Comparison of ENCODE assay signal across 8 mouse cellular contexts in the genomic region with DNA sequence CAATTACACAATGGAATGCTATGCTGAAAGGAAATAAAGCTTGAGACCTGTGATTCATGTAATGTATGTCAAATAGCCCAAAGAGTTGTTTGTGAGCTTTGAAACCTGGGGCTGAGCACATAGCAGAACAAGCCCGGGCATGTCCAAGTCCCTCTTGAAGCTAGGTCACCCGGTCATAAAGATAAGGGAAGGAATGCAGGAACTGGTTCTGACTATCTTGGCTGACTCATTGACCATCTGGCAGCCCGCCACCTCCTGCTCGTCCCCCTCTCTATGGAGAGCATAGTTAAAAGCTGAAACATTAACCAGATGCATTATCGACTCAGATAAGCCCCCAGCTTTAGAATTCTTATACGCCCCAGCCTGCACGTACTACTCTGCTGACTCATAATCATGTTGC.
DNase-seq lines count a peak whose midpoint lies in the region; ATAC-seq and TF ChIP-seq lines count a peak whose summit lies in the region.
"Not testable (repeated sequence)": the region's sequence is repeated elsewhere in the genome, so short reads cannot be mapped to it uniquely, and the experiment has no call there.

No protein-coding gene starts in this region.

- not testable (repeated sequence) for H3K36me3 ChIP-seq in heart, embryonic 10.5 days; heart, postnatal 0 days (replicated peaks; ENCODE audit: control insufficient read depth, insufficient read depth, low read length); intestine, postnatal 0 days (ENCODE audit: control insufficient read depth, insufficient read depth); stomach, embryonic 15.5 days

- not testable (repeated sequence) for H3K9me3 ChIP-seq in heart, embryonic 10.5 days; heart, postnatal 0 days (replicated peaks; ENCODE audit: control insufficient read depth, low read length); intestine, postnatal 0 days (ENCODE audit: control insufficient read depth); stomach, embryonic 15.5 days

- H3K27me3 ChIP-seq in heart, embryonic 10.5 days (ENCODE audit: insufficient read depth, poor library complexity, severe bottlenecking); heart, postnatal 0 days (ENCODE audit: control insufficient read depth, insufficient read depth, low read length); intestine, postnatal 0 days (replicated peaks; ENCODE audit: control insufficient read depth, insufficient read depth, low read length); stomach, embryonic 15.5 days (replicated peaks): not testable (repeated sequence)

- peak; percentile 85 for ATAC-seq in heart, postnatal 0 days (ENCODE audit: insufficient read depth, low read depth)
- peak; percentile 61 for ATAC-seq in intestine, postnatal 0 days
- ATAC-seq in stomach, embryonic 15.5 days (ENCODE audit: insufficient read depth, low FRiP score, low read depth), result peak; percentile 39; the same call in 1 of the 2 replicates

- peak; percentile 76; the same call in 1 of the 2 replicates for TF ChIP-seq EP300 in heart, postnatal 0 days (IDR thresholded peaks at IDR 0.05; ENCODE audit: low read depth)

- H3K4me1 ChIP-seq in heart, embryonic 10.5 days; heart, postnatal 0 days (ENCODE audit: control insufficient read depth, insufficient read depth); intestine, postnatal 0 days (replicated peaks; ENCODE audit: control insufficient read depth, insufficient read depth, low read length); stomach, embryonic 15.5 days: not testable (repeated sequence)

- H3K27ac ChIP-seq in heart, embryonic 10.5 days; intestine, postnatal 0 days (ENCODE audit: low read depth, low read length); stomach, embryonic 15.5 days: not testable (repeated sequence)
- H3K27ac ChIP-seq in heart, postnatal 0 days (ENCODE audit: low read depth), result peak overlapping the region; percentile 69

- peak; percentile 18 for DNase-seq in ES-CJ7 (ENCODE audit: low read depth, low spot score)
- DNase-seq in ZHBTc4 (ENCODE audit: low read depth, low spot score), result peak; percentile 33
- DNase-seq in heart, embryonic 10.5 days (ENCODE audit: low spot score), result peak; percentile 79
- peak; percentile 72 for DNase-seq in heart, postnatal 0 days (ENCODE audit: low spot score)
- DNase-seq in kidney, postnatal 4 days, result peak; percentile 65 to 70
- peak; percentile 65 for DNase-seq in urinary bladder, postnatal 25 days (ENCODE audit: low spot score)

- WGBS in heart, embryonic 10.5 days, result 17% methylated on average over 7 of the region's 7 CpGs
- 6% methylated on average over 7 of the region's 7 CpGs for WGBS in heart, postnatal 0 days
- WGBS in intestine, postnatal 0 days, result 31% methylated on average over 7 of the region's 7 CpGs
- 40% methylated on average over 7 of the region's 7 CpGs for WGBS in stomach, embryonic 15.5 days

- H3K4me2 ChIP-seq in heart, postnatal 0 days (ENCODE audit: low read depth, low read length); intestine, postnatal 0 days (replicated peaks; ENCODE audit: low read depth); stomach, embryonic 15.5 days: not testable (repeated sequence)

- H3K9ac ChIP-seq in heart, postnatal 0 days (replicated peaks; ENCODE audit: low read depth, low read length); intestine, postnatal 0 days (ENCODE audit: low read depth, low read length); stomach, embryonic 15.5 days: not testable (repeated sequence)

- not testable (repeated sequence) for H3K4me3 ChIP-seq in heart, embryonic 10.5 days; heart, postnatal 0 days (ENCODE audit: low read depth, low read length); intestine, postnatal 0 days (ENCODE audit: low read depth, low read length); stomach, embryonic 15.5 days (replicated peaks)

- TF ChIP-seq CTCF in heart, postnatal 0 days (IDR thresholded peaks at IDR 0.05; ENCODE audit: low read depth); intestine, postnatal 0 days (IDR thresholded peaks at IDR 0.05; ENCODE audit: low read depth): not testable (repeated sequence)

Comparison
In these comparisons a context has a peak if more than half of its experiments do, and no peak if none do; other contexts are left out.
1. DNase-seq: peak in every context shown above with its lines; median percentile 79 in heart, embryonic 10.5 days; 72 in heart, postnatal 0 days; 68 in kidney, postnatal 4 days; 65 in urinary bladder, postnatal 25 days; 33 in ZHBTc4; 18 in ES-CJ7.